Mouse (Mus musculus) gastrocnemius, adult 18-20 months (tissue): ENCODE measurements at regions not wholly inside any gene's neighbourhood (a gene's known extent, or its start where the extent isn't known, plus 50 kb on each side); places are given as distances from the start of the nearest gene placed in this dataset.

Experiments used
- DNase-seq: peaks from one replicate; pipeline ENCODE4 v3.0.0; 2021; ENCODE audit warnings: low spot score

DNA sequence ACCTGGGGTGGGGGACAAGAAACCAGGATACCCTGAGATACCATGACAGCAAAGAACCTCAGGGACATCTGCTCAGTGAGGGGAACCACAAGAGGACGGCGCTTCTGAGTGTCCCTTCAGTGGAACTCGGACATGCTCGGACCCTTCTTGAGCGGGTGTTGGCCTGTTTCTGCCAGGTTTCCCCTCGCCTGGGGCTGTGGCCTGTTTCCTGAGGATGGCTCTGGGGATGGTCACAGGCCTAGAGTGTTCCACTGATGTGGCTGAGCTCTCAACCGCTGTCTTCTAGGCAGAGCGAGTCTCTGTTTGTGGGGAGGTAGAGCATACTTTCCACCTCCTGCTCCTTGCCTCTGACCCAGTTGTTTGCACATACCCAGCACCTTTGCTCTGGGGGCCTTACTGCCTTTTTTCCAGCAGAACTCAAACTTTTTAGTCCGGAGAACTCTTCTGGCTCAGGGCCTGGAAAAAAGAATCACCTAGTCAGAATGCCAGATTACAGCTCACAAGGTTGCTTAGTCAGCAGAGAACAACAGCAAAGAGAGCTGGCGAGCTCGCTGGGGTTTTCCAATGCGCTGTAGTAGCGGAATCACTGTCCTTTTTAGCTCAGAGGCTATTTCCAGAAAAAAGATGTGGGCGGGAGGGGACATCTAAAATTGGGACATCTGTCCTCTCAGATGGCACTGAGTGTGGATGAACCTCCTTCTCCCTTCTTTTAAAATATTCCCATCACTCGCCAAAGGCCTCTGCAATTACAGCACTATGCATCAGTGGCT is 65.3 kb downstream of the Med10 start:
- DNase-seq = no peak

DNA sequence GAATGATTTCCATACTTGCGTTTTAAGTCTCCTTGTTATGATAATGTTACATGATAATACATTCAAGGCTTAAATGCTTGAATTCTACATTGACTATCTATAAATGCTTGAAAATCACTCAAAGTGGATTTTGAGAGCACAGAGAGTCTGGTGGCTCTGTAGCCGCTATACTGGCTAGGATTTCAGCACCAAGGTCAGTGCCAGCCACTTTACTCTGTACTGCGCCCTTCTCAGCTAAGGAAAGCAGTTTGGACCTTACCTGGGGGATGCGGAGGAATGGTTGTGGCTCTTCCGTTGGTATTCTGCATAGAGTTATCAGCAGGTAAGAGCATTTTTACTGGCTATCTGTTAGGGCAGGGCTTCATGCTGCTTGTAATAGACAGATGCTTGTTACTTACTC is 94.3 kb downstream of the Med10 start:
- no peak for DNase-seq

DNA sequence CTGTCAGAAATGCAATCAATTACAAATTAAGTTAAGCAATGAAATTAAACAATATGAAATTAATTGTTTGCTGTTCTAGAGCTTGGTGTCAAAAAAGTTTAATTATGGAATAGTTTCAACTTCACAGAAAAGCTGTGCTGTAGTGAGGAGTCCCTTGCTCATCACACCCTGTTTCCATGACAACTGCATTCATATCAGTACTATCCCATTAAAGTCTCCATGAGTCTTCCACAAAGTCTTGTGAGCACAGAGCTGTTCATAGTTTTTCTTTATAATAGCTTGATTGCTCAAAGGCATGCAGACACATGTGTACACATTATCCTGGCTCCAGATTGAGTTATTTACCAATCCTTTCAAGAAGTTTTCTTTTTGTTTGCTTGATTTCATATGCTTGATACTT is 98.9 kb downstream of the Med10 start:
- DNase-seq = no peak

DNA sequence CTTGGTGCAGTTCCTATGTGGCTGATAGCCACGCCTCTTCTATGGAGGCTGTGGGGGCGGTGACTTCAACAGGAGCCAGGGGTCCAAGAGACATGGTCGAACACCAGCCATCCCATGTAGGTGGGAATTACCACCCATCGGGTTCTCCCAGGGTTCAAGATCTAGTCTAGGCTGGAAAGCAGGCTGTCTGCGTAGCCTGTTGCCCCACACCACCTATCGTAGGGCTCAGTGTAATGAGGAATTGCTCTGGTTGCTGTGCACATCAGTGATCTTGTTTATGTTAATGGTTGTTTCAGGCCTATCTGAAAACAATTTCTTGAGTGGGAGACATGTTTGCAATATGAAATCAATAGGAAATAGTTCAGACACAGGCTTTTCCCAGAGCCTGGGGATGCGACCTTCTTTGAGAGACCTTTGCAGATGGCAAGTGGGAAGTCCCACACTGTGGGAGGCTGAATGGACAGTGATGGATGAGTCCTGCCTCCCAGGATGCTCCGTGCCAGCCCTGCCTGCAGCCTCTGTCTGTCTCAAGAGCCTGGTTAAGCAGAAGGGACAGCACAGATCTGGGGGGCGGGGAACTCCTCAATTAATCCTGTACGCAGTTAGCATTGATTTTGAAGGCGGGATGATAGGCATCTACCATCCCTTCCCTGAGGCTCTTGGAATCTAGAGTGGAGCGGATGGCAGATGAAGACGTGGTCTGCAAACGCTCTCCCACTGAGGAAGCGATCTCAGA is 104.8 kb downstream of the Med10 start:
- DNase-seq = no peak

DNA sequence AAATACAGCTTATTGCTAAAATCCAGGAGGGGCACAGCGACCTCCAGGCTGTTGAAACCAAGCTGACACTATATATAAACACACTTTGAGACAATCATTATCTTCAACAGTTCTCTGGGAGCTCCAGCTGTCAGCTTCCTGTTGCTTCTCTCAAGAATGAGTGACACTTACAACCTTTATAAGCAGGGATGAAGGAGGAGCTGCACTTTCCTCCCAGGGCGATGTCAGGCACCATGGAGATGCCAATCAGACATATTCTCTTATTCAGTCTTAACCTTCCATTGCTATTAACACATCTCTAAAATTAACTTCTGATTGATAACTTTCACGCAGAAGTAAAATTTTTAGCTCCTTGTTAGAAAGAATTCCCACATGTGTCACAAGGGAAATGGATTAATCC is 113.6 kb downstream of the Med10 start:
- no peak for DNase-seq

DNA sequence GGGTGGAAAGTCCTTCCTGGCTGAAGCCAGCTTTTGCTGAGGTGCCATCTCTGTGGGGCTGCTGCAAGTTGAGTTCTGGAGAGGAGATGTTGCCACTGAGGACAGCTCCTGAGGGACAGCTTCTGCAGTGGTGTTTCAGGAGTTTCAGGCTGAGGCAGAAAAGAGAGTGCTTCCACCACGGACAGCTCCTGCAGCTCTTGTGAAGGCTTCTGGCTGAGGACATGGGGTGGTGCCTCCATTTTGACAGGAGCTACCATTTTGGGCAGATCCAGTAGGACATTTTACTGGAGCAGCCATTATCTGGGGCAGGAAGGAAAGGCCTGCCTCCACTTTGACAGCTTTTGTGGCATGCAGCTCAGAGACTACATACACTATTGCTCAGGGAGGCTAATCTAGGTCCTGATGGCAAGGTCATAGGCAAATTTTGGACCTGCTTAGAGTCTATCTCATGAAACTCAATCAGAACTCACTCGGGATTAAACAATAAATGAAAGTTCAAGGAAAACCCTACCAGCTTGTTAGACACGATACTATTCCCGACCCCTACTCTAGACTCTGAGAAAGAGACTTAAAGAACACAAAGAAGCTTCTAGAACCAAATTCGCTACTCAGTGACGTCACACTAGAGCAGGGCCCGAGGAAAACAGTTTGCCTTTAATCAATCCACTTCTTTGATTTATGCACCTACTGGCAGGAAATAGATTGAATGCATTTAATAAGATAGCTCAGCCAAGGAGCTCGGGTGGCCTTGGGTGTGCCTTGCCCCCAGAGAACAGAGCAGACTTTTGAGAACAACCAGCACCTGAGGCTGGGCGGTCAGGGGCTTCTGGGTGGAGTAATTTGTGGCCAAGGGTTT is 130.7 kb downstream of the Med10 start:
- no peak for DNase-seq

DNA sequence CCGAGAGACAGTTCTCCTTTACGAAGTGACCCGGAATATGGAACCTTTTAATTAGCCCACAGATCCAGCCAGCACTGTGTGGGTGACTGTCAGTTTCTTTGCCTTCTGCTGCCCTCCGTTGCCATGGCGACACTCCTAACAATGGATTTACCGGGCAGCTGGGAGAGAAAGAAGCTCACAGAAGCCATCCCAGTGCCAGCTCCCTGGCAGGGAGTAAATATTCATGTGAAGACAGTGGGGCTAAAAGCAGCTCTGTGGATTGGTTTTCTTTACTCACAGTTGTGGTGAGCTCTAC is 131.3 kb downstream of the Med10 start:
- DNase-seq = no peak

DNA sequence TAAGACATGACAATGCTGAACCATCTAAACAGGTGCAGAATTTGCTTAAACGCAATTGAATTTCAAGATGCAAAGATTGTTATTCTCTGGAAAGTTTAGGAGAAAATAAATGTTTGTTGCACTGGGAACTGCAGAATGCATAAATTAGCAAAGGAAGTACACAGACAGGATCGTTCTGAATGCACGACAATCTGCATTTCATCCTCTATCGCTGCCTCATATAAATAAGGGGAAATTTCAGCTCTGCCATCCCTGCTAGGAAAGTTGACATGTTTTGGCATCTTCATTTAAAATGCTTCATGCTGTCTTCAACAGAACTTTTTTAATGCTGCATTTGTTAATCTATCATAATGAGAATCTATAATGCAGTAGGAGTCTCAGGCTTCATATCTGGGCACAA is 137.6 kb downstream of the Med10 start:
- no peak for DNase-seq

DNA sequence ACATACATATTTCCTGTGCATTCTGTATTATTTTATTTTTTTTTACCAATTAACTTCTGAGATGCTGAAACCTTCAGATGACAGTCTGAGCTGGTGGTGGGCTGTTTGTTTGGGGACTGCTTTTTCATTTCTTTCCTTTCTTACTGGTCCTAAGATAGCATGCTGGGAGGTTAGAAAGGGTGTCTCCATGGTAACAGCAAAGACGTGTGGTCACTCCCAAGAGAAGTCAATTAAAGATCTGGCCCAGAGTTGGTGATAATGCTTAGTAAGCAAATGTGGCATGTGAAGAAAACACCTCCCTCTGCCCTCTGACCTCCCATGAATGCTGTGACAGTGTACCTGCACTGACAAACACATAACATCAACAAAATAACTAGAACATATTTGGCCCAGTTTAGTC is 142.5 kb downstream of the Med10 start:
- no peak for DNase-seq

DNA sequence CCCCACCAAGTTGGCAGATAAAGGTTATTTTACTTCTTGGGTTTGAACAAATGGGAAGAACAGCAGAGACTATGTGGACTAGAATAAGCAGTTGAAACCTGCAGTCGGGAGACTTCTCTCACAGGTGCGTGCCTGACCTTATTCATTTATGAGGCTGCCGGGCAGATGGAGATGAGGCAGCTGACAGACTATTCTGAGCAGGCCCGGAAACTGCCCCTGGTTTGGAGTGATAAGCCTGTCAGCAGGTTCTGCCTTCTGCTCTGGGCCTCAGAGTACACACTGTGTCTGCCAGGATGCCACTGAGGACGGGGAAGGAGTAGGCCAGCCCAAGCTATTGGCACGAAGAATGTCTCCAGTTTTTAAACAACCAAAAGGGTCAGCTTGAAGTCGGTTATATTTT is 144.4 kb downstream of the Med10 start:
- no peak for DNase-seq

DNA sequence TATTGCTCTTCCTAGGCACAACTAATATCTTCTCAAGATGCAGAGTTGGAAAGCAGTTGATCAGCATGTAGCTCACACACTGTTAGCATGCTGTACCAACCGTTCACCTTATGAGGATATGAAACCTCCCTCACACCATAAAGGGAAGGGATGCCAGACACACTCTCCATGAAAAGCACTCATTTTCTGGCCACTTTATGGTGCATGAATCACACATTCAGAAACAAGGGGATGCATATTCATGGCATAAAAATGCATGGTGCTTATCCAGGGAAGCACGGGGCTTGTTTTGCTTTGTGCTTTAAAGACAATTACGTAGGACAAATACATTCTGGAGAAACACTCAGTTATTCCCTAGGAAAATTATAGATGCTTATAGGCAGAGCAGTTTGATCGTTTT is 149.9 kb downstream of the Med10 start:
- no peak for DNase-seq

DNA sequence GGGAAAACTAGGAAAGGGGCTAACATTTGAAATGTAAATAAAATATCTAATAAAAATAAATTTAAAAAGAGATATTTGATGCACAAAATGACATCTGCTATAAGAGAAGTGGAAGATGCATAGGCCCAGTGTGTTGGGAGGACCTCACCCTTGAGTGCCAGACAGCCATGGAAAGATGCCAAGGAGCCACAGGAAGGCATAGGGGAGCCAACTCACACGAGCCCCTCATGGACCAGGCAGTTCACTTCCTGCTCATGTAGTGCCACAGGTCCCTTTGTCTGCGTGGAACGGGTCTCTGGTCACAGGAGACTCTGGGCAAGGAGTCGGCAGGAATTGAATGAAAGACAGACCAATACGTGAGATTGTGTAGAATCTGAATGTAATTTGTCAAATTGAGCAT is 152.0 kb downstream of the Med10 start:
- no peak for DNase-seq

DNA sequence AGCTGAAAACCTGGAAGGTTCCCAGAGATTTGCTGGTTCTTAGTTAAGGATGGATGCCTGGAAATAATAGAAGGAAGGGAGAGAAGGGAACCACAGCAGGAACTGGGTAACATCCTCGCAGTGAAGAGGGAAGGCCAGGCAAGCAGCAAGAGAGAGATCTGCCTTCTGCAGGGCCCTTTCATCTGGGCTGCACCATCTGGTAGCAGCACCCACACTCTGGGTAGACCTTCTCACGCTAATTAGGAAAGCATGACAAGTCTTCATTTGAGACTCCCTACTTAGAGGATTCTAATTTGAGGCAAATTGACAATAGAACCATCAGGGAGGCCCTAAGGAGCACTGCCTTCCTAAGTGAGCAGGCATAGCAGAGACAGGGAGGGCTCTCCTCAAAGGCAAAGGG is 153.3 kb downstream of the Med10 start:
- no peak for DNase-seq

DNA sequence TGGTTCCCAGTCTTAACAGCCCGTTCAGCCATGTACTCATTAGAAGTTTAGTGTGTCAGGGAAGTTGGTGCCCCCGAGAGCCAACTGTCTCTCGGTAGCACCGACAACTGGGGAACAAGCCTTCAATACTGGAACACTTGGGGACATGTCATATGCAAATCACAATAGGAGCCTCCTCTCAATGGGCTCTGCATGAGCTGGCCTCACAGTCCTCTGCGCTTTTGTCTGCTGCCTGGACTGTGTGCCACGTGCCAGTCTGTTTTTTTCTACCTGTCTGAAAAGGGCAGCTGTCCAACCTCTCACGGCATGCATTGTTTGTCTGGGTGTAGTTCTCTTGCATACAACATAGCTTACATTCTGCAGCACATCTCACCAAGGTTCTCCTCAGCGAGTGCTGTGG is 161.7 kb downstream of the Med10 start:
- no peak for DNase-seq

DNA sequence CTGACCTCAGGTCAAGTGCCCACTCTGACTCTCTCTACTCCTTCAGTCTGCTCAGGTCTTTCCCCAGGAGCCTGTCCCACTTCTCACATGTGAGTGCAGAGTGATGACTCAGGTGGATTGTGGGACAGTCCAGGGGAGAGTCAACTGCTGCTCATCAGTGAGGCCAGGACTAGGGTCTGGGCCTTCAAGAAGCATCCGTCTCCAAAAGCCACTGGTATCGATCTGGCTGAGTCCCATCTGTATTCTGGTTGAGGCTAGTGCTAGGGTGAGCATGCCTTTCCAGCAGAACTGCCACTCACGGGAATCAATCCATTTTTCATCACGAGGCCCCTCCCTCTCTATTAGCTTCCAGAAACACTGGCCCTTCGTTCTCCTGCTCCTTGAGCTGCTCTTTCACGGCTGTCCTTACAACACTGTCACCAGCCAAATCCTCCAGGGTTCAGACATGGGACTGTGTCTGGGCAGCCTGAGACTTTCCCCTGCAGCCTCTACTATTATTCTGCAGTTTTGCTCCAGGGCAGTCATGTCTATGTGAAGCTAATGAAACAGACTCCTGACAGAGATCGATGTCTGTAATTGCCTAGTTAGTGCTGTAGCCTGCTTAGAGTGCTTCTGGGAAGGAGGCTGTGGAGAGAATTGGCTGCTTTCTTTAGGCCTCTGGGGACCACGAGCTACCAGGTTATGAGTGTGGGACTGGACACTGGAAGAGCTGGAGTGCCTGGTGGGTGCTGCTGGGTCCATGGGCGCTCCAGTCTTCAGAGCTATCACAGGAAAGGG is 169.3 kb downstream of the Med10 start:
- DNase-seq = no peak

DNA sequence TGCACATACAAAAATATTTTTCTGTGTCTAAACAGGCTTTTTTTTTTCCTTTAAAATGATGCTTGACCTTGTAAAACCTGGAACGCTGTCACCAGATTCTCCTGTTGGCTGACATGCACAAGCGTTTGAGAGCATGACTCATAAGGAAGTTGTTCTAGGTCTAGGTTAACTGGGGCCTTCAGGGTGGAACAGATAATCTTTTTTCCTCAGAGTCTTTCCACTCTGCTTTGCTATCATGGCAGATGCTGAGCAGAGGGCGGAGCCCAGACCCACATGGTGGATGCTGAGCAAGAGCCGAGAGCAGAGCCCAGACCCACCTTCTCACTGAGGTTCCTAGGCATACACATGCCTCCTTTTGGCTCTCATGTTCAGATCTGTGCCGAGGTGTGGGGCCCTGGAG is 172.6 kb downstream of the Med10 start:
- no peak for DNase-seq

DNA sequence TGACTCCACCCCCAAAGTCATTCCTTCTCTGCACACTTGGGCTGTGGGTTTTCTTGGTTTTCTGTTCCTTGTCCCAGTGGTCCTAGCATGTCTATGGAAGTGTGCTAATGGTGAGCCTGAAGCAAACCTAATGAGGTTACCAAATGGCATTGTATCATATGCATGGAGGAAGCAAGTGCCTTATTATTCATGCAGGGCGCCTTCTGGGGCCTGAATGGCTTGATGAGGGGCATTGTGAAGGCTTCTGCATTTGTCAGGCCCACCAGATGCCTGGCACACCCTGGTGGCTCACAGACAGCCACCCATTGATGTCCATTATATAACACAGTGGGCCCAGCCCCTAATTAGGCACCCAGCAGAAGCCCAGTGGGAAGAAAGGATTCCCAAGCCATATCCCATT is 182.0 kb downstream of the Med10 start:
- no peak for DNase-seq

DNA sequence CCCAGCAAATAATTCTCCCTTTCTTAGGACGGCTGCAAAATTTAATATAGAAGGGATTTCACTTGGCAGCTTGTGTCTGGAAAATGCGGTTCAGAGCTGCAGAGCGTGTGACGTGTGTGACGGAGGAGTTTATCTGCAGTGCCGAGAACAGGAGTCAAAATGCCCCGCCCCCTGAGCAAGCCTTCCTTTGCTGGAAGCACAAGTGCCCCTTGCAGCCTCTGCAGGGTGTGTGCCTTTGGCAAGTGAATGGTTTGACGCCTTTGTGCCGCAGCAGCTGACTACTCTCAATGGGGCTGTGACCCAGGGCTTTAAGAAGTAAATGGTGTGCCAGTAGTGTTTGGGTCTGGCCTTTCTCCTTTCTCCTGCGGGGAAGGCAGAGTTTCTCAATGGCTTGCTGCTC is 185.0 kb downstream of the Med10 start:
- DNase-seq = no peak

DNA sequence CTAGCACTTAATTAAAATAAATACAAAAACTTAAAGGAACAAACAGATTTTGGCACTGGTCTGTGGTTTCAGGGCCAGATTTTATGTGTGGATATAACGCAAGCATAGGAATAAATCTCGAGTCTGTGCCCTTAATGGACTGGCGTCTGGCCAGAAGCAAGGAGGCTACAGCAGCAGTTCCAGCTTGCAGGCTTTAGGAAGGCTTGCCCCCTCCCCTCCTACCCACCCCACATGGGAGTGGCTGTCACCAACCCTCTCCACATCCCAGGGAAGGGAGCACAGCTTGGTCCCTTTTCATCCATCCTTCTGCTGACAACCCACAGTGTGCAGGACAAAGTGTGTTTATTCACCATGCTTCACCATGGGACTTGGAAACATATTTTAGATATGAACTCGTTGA is 186.1 kb downstream of the Med10 start:
- no peak for DNase-seq

DNA sequence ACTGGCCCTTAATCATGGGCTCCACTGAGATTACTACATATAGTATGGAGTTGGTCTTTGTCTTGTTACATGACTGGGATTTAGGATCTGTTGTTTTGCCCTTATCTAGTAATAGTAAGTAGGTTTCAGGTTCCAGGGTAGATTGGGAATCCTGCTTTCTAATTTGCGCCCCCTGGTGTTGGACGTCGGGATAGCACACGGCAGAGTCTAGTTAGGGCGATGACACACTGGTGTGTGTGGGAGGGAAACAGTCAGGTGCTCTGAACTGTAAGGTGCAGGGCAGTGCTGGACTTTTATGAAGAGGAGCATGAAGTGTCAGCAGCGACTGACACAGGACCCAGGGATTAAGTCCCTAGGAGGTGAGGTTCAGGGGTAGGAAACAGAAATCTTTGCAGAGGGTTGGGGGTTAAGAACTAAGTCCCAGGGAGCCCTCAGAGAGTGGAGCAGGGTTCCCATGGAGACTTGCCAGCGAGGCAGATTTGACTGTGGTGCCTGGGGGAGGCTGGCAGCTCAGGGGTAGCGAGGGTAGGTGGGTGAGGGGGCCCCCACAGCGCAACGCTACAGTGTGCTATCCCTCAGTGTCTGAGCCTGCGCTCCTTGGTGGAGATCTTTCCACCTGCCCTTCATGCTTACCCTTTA is 189.2 kb downstream of the Med10 start:
- DNase-seq = peak; percentile 13

DNA sequence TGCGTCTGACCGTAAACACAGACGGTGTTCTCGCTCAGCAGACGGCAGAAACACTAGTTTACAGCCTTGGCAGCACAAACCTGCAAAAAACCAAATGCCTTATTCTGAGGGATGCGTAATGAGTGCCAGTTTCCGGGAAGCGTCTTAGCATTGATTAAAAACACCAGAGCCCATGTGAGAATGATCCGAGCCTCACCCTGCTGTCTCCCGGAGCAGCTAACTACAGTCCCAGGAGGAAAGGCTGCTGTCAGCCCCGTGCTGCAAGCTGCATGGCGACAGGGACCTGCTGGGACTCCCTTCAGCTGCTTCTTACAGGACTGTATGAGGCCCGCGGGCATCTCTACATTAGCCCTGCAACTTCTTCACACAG is 189.7 kb downstream of the Med10 start:
- DNase-seq = no peak
